Mouse (Mus musculus) left cerebral cortex, adult 11 months (tissue): ENCODE measurements at regions not wholly inside any gene's neighbourhood (a gene's known extent, or its start where the extent isn't known, plus 50 kb on each side); places are given as distances from the start of the nearest gene placed in this dataset.

Experiments
- DNase-seq: peaks from one replicate; pipeline ENCODE4 v3.0.0; 2022; ENCODE audit warnings: low spot score

DNA sequence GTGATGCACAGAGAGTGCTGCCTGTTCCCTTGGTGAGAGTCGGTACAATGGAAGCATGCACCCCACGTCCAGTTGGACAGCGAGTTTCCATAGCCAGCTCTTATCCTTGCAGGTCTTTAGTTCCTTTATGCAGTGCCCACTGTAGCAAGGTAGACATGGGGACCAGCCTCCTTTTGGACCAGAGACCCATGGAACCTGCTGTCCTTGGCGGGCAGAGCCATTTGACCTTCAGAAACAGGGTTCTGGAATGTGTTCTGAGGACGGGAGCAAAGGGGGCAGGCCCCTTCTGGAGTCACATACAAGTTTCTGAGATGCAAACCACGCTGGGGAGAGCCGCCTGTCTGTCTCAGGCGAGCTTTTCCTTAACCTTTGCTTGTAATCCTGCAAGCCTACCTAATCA lies 188.1 kb downstream of the Emx2 start:
- DNase-seq, result no peak

DNA sequence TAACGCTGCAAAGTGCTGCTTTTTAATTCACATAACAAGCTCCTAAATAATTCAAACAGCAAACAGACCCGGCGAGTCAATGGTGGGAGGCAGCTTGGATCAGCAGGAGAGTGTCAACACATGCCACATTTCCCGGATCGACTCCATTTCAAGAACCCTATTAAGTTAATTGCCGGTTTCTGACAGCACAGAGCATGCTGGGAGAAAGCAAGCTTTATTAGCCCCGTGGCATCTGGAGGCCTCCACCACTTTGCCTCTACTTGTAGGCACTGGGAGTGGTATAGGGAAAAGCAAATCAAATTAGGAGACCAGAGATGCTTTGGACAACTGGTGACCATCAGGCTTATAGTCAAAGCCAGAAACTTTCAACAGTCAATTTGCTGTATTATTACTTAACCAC lies 188.5 kb downstream of the Emx2 start:
- no peak for DNase-seq

DNA sequence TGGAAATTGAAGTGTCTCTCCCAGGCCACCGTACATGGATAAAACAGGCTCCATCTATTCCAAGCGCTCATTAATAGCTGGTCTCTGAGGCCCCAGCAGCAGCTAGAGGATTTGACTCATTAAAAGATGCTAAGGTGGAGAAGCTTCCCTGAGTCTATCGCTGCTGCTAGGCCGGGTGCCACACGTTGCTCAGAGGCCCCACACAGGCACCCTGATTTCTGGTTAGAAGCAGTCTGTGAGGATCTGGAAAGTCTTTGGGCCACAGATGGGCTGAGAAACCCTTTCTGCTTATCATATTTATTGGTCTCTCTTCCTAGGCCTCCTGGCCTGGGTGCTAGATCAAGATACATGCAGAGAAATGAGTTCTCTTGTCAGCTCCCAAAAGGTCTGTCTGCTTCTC lies 191.2 kb downstream of the Emx2 start:
- no peak for DNase-seq

DNA sequence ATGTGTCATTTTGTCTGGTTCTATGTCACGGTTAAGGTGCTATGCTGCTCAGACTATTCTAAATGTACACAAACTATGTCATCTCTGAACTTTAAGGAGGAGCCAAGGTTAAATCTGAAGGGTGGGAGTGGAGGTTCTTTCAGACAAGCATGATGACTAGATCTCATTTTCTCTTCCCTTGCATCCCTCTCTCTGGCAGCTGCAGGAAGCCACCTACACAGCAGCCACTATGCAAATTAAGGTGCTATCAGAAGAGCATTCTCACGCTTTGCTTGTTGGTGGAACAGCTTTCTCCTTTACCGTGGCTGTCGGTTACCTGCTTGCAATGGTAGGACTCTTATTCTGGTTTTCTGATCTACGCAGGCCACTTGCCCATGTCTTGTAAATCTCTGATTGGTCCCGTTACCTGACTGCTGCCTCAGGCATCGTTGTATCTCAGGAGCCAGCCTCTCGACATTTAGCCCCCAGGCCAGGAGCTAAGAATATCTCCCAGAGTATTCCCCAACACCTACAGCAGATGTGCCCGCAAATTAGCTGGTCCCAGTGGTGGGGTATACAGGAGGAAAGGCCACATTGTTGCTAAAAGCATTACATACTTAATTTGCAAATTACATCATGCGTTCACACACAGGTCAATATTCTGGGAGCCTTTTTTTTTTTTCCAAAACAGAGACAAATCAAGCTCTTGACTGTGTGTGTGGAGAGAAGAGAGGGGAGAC lies 192.6 kb downstream of the Emx2 start:
- peak; percentile 6 for DNase-seq

DNA sequence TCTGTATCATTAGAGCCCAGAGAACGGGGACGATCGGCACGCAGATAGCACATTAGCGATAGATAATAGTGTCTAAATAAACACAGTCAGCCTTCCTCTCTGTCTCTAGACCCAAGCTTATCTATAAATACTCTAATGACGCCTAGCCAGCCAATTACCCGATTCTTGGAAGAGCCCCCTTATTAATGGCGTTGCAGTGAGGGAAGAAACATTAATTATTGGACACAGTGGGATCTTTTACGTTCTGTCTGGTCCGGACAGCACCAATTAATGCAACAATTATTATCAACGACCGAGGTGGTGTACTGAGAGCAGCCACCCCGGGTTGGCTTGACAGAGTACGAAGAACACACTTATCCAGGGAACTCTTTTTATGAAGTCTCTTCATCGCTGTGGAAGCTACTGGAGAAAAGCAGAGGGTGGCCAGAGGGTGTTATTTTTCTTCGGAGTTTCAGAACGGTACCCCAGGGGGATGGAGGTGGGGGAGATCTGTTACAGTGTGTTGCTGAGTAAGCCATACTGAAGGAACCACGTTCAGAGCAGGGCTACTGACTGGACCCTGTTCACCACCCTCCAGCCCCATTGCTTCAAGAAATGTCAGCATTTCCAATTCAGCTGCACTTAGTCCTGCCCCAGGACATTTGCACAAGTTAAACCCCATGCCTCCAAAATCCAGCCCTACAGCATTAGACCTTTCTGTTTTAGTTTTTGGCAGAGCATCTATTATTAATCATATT lies 195.6 kb downstream of the Emx2 start:
- no peak for DNase-seq

DNA sequence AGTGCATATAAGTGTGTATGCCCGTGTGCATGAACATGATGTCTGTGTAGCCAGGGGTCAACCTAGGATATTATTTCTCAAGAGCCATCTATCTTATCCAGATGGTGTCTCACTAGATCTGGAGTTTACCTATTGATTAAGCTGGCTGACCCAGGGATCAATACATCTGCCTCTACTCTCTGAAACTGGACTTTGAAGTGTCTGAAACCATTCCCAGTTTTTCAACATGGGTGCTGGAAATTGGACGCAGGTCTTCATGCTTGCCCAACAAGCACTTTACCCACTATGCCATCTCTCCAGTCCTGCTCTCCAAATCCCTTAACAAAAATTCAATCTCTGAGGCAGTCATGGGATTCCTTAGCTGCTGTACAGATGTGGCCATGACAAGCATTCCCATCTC lies 197.1 kb downstream of the Emx2 start:
- DNase-seq, result no peak

DNA sequence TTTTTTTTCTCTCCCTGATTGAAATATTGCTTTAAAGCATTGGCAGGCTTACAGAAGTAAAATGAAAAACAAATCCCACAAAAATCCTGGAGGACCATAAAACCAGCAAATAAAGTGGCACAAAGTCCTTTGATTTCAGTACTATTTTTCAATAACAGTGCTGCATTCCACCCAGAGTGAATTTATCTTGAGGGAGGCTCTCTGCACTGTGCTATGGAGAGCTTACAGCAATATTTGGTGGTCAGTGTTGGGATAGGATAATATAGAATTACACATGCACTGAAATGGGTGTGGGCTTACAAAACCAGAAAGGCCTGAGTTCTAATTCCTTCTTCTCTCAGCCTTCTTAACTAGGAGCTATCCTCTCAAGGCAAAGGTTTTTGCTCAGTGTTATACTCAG lies 211.6 kb downstream of the Emx2 start:
- DNase-seq, result no peak

DNA sequence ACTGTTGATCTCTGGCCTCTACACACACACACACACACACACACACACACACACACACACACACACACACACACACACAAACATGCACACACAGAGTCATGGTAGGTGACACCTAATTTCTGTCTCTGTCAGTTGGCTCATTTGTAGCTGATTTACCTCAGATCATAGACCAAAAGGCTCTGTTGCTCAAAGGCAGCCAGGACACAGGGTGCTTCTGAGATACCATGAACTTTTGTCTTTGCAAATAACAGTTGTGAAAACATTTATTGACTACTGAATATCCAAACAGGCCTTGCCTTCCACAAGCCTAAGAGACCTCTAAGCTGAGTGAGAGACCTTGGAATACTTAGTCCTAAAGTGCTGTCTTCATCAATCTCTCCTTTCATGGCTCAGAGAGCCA lies 215.4 kb downstream of the Emx2 start:
- DNase-seq, result no peak

DNA sequence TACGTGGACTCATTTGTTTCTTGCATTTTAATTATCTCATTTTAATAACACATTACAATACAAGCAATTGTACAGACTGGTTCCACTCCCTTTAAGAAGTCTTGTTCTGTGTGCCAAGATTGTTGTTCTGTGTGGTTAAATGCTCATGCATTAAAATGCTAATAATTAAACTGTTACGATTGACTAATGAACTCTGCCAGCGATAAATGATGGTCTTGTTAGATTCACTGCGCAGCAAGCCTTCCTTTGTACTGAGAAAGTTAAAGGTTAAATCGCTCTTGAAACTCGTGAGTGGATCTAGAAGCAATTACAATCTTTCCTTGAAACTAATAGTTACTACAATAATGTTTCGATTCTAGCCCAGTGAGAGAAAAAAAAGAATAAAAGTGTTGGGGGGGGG lies 221.0 kb downstream of the Emx2 start:
- DNase-seq, result no peak

DNA sequence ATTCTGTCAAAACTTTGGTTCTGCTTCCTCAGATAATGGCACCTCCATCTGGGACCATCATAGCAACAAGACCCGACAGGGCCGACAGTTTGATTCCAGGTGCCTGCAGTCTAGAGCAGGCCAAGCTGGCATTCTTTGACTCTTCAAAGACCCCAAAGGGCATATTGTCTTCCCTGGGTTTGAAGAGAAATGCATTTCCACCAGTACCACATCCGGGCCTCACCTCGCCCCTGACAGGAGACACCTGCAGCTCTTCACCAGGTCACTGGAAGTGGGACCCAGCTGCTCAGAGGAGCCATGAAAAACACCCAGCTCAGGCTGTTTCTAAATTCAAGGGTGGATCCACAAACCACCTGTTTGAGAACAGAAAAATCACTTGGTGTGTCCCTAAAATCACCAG lies 222.2 kb downstream of the Emx2 start:
- DNase-seq, result no peak

DNA sequence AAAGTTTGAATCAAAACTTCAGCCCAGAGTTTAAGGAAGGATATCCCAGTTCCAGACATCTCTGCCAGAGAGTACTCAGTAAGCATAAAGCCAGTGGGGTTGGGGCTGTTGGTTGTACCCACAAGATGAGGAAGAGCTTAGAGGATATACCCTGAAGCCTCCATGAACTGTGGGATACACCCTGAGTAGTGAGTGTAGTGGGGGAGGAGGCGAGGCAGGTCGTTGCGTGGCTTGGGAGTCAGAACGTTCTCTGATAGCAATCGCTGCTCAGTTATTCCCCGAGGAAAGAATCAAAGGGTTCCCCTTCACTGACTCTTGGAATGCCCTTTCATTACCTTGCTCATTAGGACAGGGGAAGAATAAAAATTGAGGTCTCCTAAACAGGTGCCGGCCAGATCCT lies 226.1 kb downstream of the Emx2 start:
- no peak for DNase-seq

DNA sequence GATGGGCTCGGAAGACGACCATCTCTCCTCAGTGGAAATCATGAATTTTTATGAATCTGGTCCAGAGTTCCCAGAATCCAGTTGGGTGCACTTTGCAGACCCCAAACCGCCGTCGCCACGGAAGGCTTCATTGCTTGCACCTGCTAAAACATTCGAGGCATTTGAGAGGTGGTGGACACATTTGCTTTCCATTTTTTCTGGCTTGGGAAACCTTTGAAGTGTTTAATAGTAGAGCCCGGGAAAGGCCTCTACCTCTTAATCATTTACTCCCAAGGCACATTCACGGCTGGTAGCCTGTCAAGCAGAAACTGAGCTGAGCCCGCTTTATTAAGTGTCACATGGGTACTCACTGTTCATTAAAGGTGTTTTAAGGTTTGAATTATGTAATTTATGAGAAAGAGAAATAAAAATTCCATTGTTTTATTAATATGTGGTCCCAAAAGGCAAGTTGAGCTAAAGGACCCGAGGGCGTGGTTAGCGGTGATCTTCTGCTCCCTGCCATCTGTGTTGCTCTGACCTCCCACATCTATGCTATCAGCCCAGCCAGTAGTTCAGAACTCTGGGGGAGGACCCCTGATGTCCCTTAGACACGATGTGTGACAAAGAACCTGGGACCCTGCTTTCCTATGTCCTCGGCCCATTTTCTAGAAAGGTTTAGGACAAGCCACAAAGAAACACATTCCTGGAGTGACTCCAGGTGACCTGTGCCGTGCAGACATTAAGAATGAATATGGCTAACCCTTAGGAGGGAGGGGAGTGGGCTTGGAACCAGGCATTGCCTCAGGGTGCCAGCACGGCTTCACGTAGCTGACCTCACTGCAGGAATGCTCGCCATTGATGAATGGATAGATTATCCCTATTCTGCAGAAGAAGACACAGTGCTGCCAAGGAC lies 227.9 kb downstream of the Emx2 start:
- no peak for DNase-seq

DNA sequence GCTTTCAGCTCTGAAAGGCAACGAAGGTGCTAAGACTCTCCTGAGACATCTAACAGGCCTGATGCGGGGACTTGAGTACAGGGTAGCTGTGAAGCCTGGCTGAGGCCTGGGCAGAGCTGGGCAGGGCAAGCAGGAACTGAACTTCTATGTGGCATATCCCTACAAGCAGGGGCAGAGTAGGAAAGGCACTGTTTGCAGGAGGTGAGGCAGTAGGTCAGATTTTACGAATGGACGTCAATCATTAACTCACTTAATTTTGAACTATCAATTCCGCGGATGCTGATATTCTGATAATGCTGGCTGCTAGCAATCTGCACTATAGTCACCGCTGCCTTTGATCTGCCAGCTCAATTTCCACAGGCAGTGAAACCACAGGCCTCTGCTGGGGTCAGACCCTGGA lies 229.0 kb downstream of the Emx2 start:
- DNase-seq, result no peak

DNA sequence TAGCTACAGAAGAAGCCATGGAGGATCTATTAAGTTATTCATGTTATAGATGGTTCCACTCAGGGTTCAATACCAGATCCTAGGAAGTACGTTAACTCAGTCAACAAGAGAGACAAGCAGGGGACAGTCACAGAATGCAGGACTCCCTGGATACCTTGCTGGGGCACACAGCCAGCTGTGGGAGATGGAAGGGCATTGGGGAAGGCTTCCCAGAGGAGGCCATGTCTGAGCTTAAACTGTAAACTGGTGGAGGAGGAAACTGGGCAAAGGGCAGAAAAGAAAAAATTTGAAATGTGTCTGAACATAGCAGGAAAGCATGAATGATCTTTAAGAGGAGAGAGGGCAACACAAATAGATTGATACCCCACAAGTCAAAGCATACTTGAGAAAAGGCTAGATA lies 229.5 kb downstream of the Emx2 start:
- no peak for DNase-seq

DNA sequence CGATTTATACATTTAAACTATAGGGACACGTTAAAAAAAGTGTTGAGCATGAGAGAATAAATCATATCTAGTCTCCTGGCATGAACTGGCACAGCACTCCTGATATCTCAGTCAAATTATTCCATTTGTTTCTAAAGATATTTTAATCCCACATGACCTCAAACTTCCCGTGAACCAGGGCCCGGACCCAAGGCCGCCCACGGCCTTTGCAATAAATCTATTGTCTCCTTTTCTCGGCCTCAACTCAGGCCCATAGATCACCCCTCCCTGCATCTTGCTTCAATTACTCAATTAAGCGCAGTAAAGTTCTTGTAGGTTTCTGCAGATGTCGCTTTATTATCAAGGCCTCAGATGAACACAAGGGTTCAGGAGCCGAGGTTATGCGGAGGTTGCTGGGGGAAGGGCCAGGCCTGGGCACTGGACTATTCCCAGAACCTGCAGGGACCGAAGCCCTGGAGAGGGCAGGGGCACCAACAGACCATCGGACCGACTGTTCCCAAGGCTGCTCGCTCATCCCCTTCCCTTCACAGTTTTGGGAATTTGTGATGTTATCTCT lies 233.4 kb downstream of the Emx2 start:
- DNase-seq, result no peak

DNA sequence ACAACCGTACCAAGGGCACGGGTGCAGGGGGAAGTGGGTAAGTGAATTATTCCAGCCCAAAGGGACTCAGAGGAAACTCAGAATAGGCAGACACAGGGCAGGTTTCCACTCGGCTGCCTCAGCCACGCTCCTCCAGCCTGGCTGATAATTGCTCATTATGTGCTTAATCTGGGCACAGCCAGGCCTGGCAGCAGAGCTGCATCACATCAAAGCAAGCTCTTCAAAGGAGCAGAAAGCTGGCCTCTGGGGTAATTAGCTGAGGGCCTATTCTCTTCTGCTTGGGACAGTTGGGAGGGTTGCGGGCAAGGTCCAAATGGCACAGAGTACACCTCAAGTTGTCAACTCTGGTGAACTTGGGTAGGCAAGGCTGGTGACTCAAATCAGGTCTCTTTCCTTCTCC lies 239.5 kb downstream of the Emx2 start:
- DNase-seq, result peak; percentile 21

DNA sequence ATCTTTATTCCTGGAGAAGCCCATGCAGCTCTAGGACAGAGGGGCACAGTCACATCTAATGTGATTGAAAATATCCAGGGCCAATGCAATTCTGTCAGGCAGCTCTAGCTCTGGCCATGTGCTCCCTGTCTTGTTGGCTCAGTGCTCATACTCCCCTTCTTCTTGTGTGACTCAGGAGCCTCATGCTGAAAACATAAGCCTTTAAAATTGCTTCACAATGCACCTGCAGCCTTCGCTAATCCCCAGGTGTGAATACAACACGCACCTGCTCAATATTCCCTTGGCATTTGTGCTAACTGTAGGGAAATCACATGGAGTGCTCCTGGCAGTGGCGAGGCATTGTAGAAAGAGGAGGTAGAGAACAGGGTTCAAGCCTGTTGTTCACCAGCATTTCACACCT lies 242.0 kb downstream of the Emx2 start:
- no peak for DNase-seq

DNA sequence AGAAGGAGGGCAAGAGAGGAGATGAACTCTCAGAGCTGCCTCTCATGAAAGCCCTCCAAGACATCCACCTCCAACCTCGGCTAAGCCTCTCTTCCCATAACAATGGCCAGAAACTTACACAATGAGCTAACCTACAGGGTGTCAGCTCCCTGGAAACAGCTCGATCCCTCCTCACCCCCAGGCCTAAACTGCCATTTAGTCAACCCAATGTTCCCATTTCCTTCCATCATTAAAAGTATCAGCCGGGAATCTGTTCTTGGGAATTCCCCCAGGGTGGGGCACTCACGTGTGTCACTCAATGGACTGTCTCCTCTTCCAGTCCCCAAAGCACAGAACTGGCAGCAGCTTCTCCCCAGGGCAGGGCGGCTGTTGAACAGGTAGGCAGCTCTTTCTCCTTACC lies 236.3 kb downstream of the Rab11fip2 start:
- no peak for DNase-seq

DNA sequence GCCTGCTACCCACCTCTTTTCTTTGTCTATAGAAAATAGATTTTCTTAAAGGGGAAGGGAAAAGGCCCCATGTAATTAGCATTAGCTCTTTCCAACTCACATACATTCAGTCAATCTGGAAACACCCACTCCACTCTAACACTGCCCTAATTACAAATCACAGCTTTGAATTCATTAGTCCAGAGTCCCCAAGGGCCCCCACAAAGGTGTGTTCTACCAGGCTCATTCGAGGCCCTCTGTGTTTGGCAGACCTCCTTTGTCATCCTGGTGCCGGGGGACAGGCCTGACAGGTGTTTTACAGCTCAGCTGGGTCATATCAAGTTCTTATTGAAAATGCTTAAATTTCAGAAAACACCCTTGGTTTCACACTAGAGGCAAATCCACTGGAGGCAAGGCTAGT lies 234.3 kb downstream of the Rab11fip2 start:
- no peak for DNase-seq

DNA sequence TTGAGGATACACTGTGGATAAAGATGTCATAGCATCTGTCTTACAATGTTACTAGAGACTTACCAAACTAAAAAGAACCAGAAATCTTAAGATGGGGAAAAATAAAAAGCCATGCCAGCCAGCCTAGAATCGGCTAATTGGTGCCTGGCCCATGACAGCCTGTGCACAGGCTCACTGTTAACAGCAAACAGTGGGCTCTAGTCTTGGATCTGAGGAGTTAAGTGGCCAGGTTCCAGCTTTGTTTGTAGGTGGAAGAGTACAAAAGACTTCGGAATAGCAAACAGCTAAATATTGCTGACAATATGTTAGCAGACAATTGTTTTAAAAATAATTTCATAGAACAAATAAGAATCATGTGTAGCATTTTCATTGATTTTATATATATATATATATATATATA lies 228.4 kb downstream of the Rab11fip2 start:
- no peak for DNase-seq

DNA sequence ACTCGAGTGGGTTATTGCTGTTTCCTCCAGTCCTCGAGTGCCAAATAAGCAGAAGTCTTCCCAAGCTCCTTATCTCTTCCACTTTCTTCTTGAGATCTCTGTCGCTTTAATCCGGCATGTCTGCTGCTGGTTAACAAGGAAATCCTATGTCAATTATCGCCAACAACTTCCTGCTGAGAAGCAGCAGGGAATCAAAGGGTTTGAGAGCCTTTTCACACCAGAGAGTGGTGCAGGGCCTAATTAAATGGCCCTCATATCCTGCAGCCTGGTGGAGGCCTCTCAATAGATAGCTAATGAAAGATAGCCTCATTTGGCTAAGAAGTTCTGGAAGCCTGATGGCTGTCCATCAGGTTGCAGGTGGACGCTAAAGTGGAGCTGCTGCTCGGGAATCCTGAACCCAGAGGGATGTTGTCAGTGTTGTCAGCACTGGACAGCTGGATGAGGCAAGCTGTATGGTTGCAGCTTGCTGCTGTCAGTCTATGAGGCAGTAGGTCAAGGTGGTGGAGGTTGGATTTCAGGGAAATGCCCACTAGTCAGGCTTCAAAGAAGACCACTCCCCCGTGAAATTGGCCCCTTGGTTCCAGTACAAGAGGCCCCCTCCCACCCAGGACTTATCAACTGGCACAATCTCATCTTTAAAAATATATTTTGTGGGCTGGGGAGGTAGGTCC lies 225.5 kb downstream of the Rab11fip2 start:
- DNase-seq, result no peak

DNA sequence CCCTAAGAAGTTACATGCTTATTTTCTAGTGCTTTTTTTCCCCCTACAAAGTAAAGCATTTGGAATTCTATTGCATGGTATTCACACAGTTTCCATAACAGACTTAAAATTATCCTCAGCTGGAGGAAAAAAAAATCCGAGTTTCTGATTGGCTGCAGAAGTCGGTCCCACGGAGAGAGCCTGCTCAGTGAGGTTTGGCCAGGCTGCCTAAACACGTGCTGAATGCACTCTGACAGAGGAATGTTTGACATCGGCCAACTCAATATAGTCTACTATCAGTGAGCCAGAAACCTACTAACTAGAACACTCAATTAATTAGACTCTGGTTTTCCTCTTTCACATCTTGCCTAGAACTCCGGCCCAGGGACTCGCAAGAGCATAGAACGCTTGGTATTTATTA lies 204.9 kb downstream of the Rab11fip2 start:
- DNase-seq, result no peak
